Mouse (Mus musculus): ENCODE data around the gene Fam78a.

DNA sequence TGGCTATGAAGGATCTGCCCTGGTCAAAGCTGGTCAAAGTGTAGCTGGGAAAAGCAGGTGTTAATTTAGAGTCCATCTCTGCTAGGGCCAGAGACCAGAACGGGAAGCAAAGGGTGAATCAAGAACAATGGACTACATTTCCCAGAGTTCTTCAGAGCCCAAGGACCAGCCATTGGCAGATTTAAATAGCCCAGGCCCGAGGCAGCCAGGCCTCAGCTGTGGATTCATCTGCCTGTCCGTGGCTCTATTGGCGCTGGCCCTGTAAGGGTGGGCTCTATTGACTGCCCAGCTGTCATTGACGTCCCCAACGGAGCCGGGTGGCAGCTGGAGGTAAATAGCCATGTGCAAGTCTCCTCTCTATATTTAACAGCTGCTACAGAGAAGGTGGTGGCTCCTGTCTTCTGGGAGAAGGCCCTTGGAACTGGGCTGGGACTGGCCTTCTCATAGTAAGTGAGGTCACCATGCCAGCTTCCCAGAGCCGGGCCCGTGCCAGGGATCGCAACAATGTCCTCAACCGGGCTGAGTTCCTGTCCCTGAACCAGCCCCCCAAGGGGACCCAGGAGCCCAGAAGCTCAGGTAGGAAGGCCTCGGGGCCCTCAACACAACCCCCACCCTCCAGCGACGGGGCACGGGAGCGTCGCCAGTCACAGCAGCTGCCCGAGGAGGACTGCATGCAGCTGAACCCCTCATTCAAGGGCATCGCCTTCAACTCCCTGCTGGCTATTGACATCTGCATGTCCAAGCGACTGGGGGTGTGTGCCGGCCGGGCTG, 10.9 kb upstream of the Fam78a start, which contains the start of gene Plpp7:
- TF ChIP-seq USF1 (IDR thresholded peaks at IDR 0.05; ENCODE audit: low read depth) (no peak), CTCF (IDR thresholded peaks at IDR 0.05; ENCODE audit: control insufficient read depth, insufficient read depth, insufficient read length) (no peak)

Measured in C2C12 (cell line).